Mouse (Mus musculus) hindbrain, embryonic 13.5 days (tissue): ENCODE measurements at regions not wholly inside any gene's neighbourhood (a gene's known extent, or its start where the extent isn't known, plus 50 kb on each side); places are given as distances from the start of the nearest gene placed in this dataset.

ENCODE experiments used
- ATAC-seq: fragments of 200-750 bp; cut with Nextera tagmentation; 2 replicates; pipeline ENCODE4 v1.8.0; 2017; ENCODE audit warnings: moderate TSS enrichment; ENCODE audit not compliant: low FRiP score
- H3K27ac ChIP-seq: fragments of 300-500 bp; sonication (generic); 2 replicates; pipeline ENCODE4 v1.5.1; 2015; ENCODE audit warnings: inconsistent platforms, mild to moderate bottlenecking, moderate library complexity
- H3K27me3 ChIP-seq: fragments of 300-500 bp; sonication (generic); 2 replicates; pipeline ENCODE4 v1.6.1; 2015; ENCODE audit warnings: mild to moderate bottlenecking, inconsistent platforms
- H3K36me3 ChIP-seq: fragments of 300-500 bp; sonication (generic); 2 replicates; pipeline ENCODE4 v1.6.1; 2015; ENCODE audit warnings: mild to moderate bottlenecking, inconsistent platforms
- H3K4me1 ChIP-seq: fragments of 300-500 bp; sonication (generic); replicated peaks from 2 replicates; pipeline ENCODE4 v1.6.1; 2015; ENCODE audit warnings: inconsistent platforms
- H3K4me2 ChIP-seq: fragments of 300-500 bp; sonication (generic); 2 replicates; pipeline ENCODE4 v1.6.1; 2015; ENCODE audit warnings: inconsistent platforms, mild to moderate bottlenecking, moderate library complexity
- H3K4me3 ChIP-seq: fragments of 300-500 bp; sonication (generic); 2 replicates; pipeline ENCODE4 v1.5.1; 2015; ENCODE audit warnings: mild to moderate bottlenecking, inconsistent platforms
- H3K9ac ChIP-seq: fragments of 300-500 bp; sonication (generic); 2 replicates; pipeline ENCODE4 v1.6.1; 2015; ENCODE audit warnings: mild to moderate bottlenecking, inconsistent platforms
- H3K9me3 ChIP-seq: fragments of 300-500 bp; sonication (generic); 2 replicates; pipeline ENCODE4 v1.6.1; 2016; ENCODE audit warnings: inconsistent platforms
- WGBS: fragments of 180-500 bp; shearing (Covaris S2); methylation state at CpG from one replicate; pipeline ENCODE4 v1.1.7; 2015; 5-methylcytosine and 5-hydroxymethylcytosine counted together

- Histone ChIP-seq H3K4me2 (no peak overlapping the region), H3K4me1 (no peaks in the 10 kb centered on the region), H3K4me3 (no peak overlapping the region), H3K36me3 (no peaks in the 10 kb centered on the region), H3K9me3 (no peaks in the 10 kb centered on the region), H3K27me3 (no peaks in the 10 kb centered on the region), H3K27ac (no peak overlapping the region), H3K9ac (no peak overlapping the region)
- peak; percentile 49; the same call in 1 of the 2 replicates for ATAC-seq
Measured at GRCm38 (mm10) chr3:70957470-70957869, 950.1 kb downstream of the Otol1 start.

DNA sequence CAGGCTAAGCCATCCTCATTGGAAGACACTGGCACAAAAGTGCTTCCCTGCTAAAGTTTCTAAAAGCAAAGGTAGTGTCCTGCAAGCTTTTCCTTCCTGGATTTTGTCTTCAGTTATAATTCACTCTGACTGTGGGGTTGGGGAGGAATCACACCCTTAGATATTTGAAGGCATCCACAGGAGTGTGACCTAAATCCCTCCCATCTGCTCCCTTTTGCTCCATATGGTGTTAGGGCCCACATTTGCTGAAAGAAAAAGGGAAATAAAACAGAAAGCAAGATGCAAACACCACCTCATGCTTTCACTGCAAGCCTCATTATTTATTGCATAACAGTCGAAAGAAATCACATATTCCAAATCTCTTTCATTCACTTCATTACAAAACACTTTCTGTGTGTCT, 955.1 kb downstream of the Otol1 start:
- Histone ChIP-seq H3K36me3 (no peaks in the 10 kb centered on the region), H3K27me3 (no peaks in the 10 kb centered on the region), H3K9ac (no peak overlapping the region), H3K9me3 (no peaks in the 10 kb centered on the region), H3K4me1 (no peaks in the 10 kb centered on the region), H3K4me3 (no peak overlapping the region), H3K4me2 (no peak overlapping the region), H3K27ac (no peak overlapping the region)
- no peak for ATAC-seq
- WGBS = 79% methylated on average over 1 of the region's 1 CpGs

GRCm38 (mm10) chr3:70976945-70977344, 969.5 kb downstream of the Otol1 start:
- Histone ChIP-seq H3K9ac (no peak overlapping the region), H3K9me3 (no peaks in the 10 kb centered on the region), H3K4me3 (no peak overlapping the region), H3K4me2 (no peak overlapping the region), H3K27ac (no peak overlapping the region), H3K36me3 (no peaks in the 10 kb centered on the region), H3K27me3 (no peaks in the 10 kb centered on the region), H3K4me1 (no peaks in the 10 kb centered on the region)
- no peak for ATAC-seq
- 89% methylated on average over 5 of the region's 5 CpGs for WGBS

- Histone ChIP-seq H3K9me3 (no peaks in the 10 kb centered on the region), H3K9ac (no peak overlapping the region), H3K27ac (no peak overlapping the region), H3K36me3 (no peaks in the 10 kb centered on the region), H3K4me2 (no peak overlapping the region), H3K4me3 (no peak overlapping the region), H3K4me1 (no peaks in the 10 kb centered on the region), H3K27me3 (no peaks in the 10 kb centered on the region)
- WGBS = 78% methylated on average over 1 of the region's 1 CpGs
- no peak for ATAC-seq
Measured at GRCm38 (mm10) chr3:70990916-70991315, 983.5 kb downstream of the Otol1 start.

- WGBS = 77% methylated on average over 6 of the region's 6 CpGs
- no peak for ATAC-seq
- no peak overlapping the region for H3K9ac ChIP-seq
- H3K4me1 ChIP-seq = no peaks in the 10 kb centered on the region
- H3K36me3 ChIP-seq = no peaks in the 10 kb centered on the region
- no peak overlapping the region for H3K4me3 ChIP-seq
- H3K27me3 ChIP-seq = no peaks in the 10 kb centered on the region
- H3K4me2 ChIP-seq = no peak overlapping the region
- no peak overlapping the region for H3K27ac ChIP-seq
- H3K9me3 ChIP-seq = no peaks in the 10 kb centered on the region
Measured at GRCm38 (mm10) chr3:71003052-71003451, 995.6 kb downstream of the Otol1 start.
